Mouse (Mus musculus): ENCODE measurements around the gene Cdca8. TPM values are rescaled to one million over a fixed set of nuclear protein-coding genes. Genes with fewer than 3 reads are reported as not detected.
A peak's percentile ranks its signal among the peaks of the same experiment; 100 is the strongest.
"Not testable (repeated sequence)": the region's sequence is repeated elsewhere in the genome, so short reads cannot be mapped to it uniquely, and the experiment has no call there.

Gene Cdca8
- 121 and 125 TPM in 2 replicates for polyA plus RNA-seq (2014; fragmentation: Nextera tagmentation; extraction: Ambion mirVana)

DNA sequence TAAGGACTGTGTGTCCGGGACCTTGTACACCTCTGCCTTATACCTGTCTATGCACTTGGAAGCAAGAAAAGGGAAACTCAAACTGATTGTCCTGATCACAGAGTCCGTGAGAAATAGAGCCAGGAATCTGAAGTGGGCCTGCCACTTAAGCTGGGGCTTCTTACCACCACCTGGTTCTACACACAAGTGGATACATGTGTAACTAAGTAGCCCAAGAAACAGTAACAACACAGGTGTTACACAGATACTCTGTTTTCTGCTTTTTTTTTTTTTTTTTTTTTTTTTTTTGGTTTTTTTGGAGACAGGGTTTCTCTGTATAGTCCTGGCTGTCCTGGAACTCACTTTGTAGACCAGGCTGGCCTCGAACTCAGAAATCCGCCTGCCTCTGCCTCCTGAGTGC is at the start of gene Cdca8:
TSS of gene Cdca8 (minus strand) at position 101 of the 400 bp plus-strand sequence.
- not testable (repeated sequence) for H3K4me3 ChIP-seq (ENCODE audit: low read depth, low read length)
- H3K36me3 ChIP-seq (ENCODE audit: control insufficient read depth, insufficient read depth, low read length) = peaks cover 25% of the 10 kb centered on the region

DNA sequence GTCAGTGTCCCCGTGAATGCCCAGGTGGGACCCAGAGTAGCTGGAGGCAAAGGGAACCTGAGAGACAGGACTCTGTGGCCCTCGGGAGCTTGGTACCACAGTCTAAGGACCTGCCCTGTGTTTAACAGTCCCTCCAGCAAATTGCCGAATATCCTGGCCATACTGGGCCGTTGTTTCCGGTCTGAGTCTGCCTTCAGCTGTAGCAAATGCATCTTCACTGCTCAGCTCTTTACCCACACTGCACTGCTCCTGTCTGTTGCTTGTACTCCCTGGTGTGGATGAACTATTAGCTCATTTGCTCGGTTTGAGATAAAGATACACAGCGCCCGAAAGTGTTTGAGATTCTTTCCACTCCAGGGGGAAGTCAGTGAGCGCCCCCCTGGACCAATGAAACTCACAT is 49.3 kb upstream of the Cdca8 start:
- Histone ChIP-seq H3K9ac (replicated peaks; ENCODE audit: low read depth, low read length) (no peak overlapping the region), H3K4me1 (ENCODE audit: control insufficient read depth, insufficient read depth, low read length) (peaks cover 22% of the 10 kb centered on the region), H3K4me2 (replicated peaks; ENCODE audit: low read depth, low read length) (no peak overlapping the region), H3K9me3 (ENCODE audit: control insufficient read depth, low read depth, low read length) (no peaks in the 10 kb centered on the region), H3K27me3 (ENCODE audit: control insufficient read depth, insufficient read depth, low read length) (peaks cover 35% of the 10 kb centered on the region), H3K4me3 (ENCODE audit: low read depth, low read length) (no peak overlapping the region), H3K36me3 (ENCODE audit: control insufficient read depth, insufficient read depth, low read length) (no peaks in the 10 kb centered on the region), H3K27ac (ENCODE audit: low read length) (peak overlapping the region; percentile 15; the same call in 1 of the 2 replicates)
- 9% methylated on average over 9 of the region's 9 CpGs for WGBS
- no peak for ATAC-seq (ENCODE audit: insufficient number of reproducible peaks, insufficient read depth, low FRiP score, low read depth)

More for the DNA sequence above, at the start of gene Cdca8:
- not testable (repeated sequence) for ATAC-seq (ENCODE audit: insufficient number of reproducible peaks, insufficient read depth, low FRiP score, low read depth); H3K9me3 ChIP-seq (ENCODE audit: control insufficient read depth, low read depth, low read length); H3K9ac ChIP-seq (replicated peaks; ENCODE audit: low read depth, low read length); H3K4me2 ChIP-seq (replicated peaks; ENCODE audit: low read depth, low read length); H3K27me3 ChIP-seq (ENCODE audit: control insufficient read depth, insufficient read depth, low read length); H3K27ac ChIP-seq (ENCODE audit: low read length)
- 93% methylated on average over 4 of the region's 4 CpGs for WGBS
- H3K4me1 ChIP-seq (ENCODE audit: control insufficient read depth, insufficient read depth, low read length) = peaks cover 14% of the 10 kb centered on the region

DNA sequence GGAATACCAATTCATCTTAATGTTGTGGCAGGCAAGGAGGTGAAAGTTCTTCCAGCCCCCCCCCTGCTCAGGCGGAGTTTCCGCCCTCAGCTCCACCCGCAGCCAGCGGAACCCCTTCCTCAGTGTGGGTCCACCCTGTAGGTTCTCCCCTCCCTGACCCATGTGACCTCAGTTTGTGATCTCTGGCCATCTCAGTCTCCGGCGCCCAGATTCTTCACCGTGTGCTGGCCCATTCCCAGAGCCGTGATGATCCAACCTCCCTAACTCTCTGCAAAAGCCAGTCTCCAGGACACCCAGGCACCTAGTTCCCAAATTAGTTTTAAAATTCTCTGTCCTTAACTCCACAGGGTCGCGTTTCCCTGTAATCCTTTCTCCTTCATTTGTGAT is 48.6 kb upstream of the Cdca8 start:
- Histone ChIP-seq H3K4me2 (replicated peaks; ENCODE audit: low read depth, low read length) (peak overlapping the region; percentile 69; the same call in 1 of the 2 replicates), H3K9me3 (ENCODE audit: control insufficient read depth, low read depth, low read length) (no peaks in the 10 kb centered on the region), H3K9ac (replicated peaks; ENCODE audit: low read depth, low read length) (no peak overlapping the region), H3K36me3 (ENCODE audit: control insufficient read depth, insufficient read depth, low read length) (no peaks in the 10 kb centered on the region), H3K4me1 (ENCODE audit: control insufficient read depth, insufficient read depth, low read length) (peaks cover 22% of the 10 kb centered on the region), H3K27ac (ENCODE audit: low read length) (no peak overlapping the region), H3K4me3 (ENCODE audit: low read depth, low read length) (0 out of 2 replicates have a peak overlapping the region, but pooled peaks have one; percentile 42), H3K27me3 (ENCODE audit: control insufficient read depth, insufficient read depth, low read length) (peaks cover 35% of the 10 kb centered on the region)
- WGBS = 6% methylated on average over 10 of the region's 10 CpGs
- ATAC-seq (ENCODE audit: insufficient number of reproducible peaks, insufficient read depth, low FRiP score, low read depth) = no peak

DNA sequence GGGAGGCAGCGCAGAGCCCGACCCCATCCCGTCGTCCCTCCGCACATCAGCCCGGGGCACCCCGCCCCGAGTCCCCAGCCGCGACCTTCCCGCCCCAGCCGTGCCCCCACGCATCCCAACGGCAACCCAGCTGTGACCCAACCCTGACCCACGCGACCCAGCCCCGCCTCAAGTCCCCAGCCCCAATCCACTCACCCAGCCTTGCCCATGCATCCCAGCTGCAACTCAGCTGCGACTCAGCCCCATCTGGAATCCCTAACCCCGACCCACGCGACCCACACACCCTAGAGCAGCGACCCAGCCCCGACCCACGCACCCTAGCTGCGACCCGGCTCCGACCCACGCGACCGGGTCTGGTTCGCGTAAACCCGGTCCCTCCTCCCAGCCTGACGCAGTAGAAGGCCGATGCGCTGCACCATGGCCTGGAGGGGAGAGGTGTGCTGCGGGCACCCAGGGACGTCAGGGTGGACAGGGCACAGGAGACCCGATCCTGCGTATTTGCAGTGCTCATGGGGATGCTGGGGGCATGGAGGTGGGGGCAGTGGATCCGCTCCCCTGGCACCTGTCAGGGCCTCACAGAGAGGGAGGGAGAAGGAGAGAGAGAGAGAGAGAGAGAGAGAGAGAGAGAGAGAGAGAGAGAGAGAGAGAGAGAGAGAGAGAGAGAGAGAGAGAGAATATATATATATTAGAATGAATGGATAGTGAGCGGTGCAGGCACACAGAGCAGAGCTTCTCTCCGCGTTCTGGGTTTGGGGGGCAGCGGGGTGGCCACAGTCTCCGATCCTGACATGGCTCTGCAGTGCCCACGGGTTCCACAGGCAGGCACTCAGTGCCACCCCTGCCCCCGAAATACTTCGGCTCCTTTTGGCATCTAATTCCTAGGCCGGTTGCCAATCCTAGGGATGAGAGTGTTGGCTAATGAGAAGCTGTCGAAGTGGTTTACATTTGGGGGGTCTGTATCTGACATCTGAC is 47.9 kb upstream of the Cdca8 start:
- WGBS = 3% methylated on average over 45 of the region's 51 CpGs
- peak overlapping the region; percentile 42 for H3K4me3 ChIP-seq (ENCODE audit: low read depth, low read length)
- no peaks in the 10 kb centered on the region for H3K9me3 ChIP-seq (ENCODE audit: control insufficient read depth, low read depth, low read length)
- H3K9ac ChIP-seq (replicated peaks; ENCODE audit: low read depth, low read length) = 0 out of 2 replicates have a peak overlapping the region, but pooled peaks have one; percentile 28
- peaks cover 35% of the 10 kb centered on the region for H3K27me3 ChIP-seq (ENCODE audit: control insufficient read depth, insufficient read depth, low read length)
- ATAC-seq (ENCODE audit: insufficient number of reproducible peaks, insufficient read depth, low FRiP score, low read depth) = no peak
- no peak overlapping the region for H3K27ac ChIP-seq (ENCODE audit: low read length)
- H3K4me2 ChIP-seq (replicated peaks; ENCODE audit: low read depth, low read length) = peak overlapping the region; percentile 69
- H3K36me3 ChIP-seq (ENCODE audit: control insufficient read depth, insufficient read depth, low read length) = no peaks in the 10 kb centered on the region
- peaks cover 22% of the 10 kb centered on the region for H3K4me1 ChIP-seq (ENCODE audit: control insufficient read depth, insufficient read depth, low read length)

DNA sequence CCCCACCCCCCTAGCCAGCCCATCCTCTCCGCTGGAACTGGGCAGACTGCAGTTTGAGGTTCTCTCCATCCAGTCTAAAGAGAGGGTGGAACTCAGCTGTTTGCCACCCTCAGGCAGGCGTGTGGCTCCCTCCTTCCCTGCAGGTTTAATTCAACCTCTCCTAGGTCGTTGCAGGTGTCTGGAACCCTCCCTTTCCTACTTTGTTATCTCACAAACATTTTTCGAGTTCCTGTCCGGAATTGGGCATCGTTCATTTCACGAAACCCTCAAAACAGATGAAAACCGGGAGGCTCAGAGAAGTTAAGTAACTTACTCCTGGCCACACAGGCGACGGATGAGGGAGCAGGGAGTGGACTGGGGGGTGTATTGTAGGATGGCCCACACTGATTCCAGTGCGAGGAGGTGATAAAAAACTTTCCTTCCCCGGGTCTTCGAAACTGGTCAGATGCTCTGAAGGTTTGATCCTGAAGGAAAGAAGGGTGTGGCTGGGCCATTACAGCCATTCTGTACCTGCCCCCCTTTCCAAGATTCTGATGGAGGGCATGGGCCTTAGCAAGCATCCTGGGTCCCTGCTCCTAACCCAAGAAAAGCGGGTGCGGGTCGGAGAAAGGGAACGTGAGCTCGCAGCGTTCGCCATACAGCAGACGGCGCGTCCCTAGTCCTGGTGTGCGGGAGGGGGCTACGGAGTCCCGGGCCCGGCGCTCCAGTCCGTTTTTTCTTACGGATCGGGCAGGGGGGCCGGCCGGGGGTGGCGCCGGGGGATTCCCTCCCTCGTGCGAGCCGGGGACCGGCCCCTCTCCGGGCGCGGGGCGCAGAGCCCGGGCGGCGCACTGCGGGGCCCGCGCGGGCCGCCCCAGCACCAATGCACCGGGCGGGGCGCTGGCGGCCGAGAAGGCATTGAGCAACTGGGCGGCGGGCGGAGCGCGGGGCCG is 46.8 kb upstream of the Cdca8 start, which contains the start of gene Rspo1:
TSS of gene Rspo1 (plus strand) at position 760 of the 932 bp plus-strand sequence.
- Histone ChIP-seq H3K9me3 (ENCODE audit: control insufficient read depth, low read depth, low read length) (no peaks in the 10 kb centered on the region), H3K36me3 (ENCODE audit: control insufficient read depth, insufficient read depth, low read length) (no peaks in the 10 kb centered on the region), H3K27ac (ENCODE audit: low read length) (no peak within 1 kb of the TSS), H3K4me1 (ENCODE audit: control insufficient read depth, insufficient read depth, low read length) (peaks cover 22% of the 10 kb centered on the region), H3K27me3 (ENCODE audit: control insufficient read depth, insufficient read depth, low read length) (peaks cover 30% of the 10 kb centered on the region), H3K9ac (replicated peaks; ENCODE audit: low read depth, low read length) (0 out of 2 replicates have a peak within 1 kb of the TSS, but pooled peaks have one; percentile 28), H3K4me2 (replicated peaks; ENCODE audit: low read depth, low read length) (peak within 1 kb of the TSS; percentile 69), H3K4me3 (ENCODE audit: low read depth, low read length) (peak within 1 kb of the TSS; percentile 42)
- 2% methylated on average over 45 of the region's 62 CpGs for WGBS
- ATAC-seq (ENCODE audit: insufficient number of reproducible peaks, insufficient read depth, low FRiP score, low read depth) = peak; percentile 42; the same call in 1 of the 2 replicates

DNA sequence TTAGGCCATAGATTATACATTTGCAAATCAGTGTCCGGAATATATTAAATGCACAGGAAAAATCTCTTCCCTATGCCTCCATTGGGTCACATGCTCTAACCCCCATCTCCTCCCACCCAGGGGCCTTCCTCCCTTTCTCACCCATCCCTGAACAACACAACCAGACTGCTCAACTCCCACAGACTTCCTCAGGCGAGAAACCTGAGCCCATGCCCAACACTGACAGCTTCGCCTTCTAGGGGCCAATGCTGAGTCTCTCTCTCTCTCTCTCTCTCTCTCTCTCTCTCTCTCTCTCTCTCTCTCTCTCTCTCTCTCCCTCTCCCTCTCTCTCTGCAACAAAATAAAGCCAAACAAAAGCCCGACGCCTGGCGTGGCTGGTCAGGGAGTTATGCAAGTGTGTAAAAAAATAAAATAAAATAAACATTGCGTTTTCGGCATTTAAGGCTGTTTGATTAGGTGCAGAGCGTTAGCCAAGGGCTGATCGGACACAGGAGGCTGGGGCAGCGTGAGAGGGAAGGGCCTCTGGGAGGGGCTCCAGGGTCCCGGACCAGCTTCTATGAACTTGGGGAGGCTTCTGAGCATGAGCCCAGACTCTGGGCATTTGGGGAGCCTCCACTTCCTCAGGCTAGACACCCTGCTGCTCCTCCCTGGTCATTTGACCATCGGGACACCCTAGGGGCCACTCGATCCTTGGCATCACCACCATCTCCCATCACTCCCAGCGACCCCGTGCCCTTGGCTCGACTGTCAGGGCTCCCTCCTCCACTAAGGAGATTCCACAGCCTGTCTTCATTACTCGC is 46.0 kb upstream of the Cdca8 start:
- peak overlapping the region; percentile 69 for H3K4me2 ChIP-seq (replicated peaks; ENCODE audit: low read depth, low read length)
- no peak for ATAC-seq (ENCODE audit: insufficient number of reproducible peaks, insufficient read depth, low FRiP score, low read depth)
- WGBS = 8% methylated on average over 18 of the region's 18 CpGs
- no peak overlapping the region for H3K9ac ChIP-seq (replicated peaks; ENCODE audit: low read depth, low read length)
- H3K9me3 ChIP-seq (ENCODE audit: control insufficient read depth, low read depth, low read length) = no peaks in the 10 kb centered on the region
- H3K4me3 ChIP-seq (ENCODE audit: low read depth, low read length) = no peak overlapping the region
- peaks cover 19% of the 10 kb centered on the region for H3K4me1 ChIP-seq (ENCODE audit: control insufficient read depth, insufficient read depth, low read length)
- H3K27ac ChIP-seq (ENCODE audit: low read length) = no peak overlapping the region
- H3K36me3 ChIP-seq (ENCODE audit: control insufficient read depth, insufficient read depth, low read length) = no peaks in the 10 kb centered on the region
- peaks cover 29% of the 10 kb centered on the region for H3K27me3 ChIP-seq (ENCODE audit: control insufficient read depth, insufficient read depth, low read length)

DNA sequence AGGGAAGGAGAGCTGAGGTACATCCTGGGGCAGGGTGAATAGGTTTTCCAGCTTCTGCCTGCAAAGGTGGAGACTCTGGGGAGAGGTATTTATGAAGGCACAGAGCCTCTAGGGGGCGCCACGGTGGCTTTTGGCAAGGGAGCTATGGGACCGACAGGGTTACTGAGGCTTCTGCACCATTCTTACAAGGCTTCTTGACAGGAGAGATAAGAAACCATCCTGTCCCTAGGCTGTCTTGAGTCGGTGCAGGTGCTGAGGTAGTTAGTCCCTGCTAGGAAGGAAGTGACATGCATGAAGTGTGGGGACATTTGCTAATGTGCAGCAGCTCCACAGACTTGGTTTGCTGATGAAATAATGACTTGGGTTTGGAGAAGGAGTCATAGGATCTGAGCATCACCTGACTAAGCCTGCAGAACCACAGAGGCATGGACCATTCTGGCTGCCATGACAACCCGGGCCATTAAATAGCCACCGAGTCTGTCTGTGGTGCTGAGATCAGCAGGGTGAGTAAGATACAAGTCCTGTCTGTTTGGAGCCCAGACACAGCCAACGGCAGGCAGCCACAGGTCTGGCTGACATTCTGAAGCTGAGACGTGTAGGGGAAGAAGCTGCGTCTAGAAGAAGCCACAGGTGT is 44.9 kb upstream of the Cdca8 start:
- peaks cover 29% of the 10 kb centered on the region for H3K27me3 ChIP-seq (ENCODE audit: control insufficient read depth, insufficient read depth, low read length)
- H3K36me3 ChIP-seq (ENCODE audit: control insufficient read depth, insufficient read depth, low read length) = no peaks in the 10 kb centered on the region
- WGBS = 21% methylated on average over 9 of the region's 9 CpGs
- H3K4me1 ChIP-seq (ENCODE audit: control insufficient read depth, insufficient read depth, low read length) = peaks cover 9% of the 10 kb centered on the region; the same call in 1 of the 2 replicates
- no peak overlapping the region for H3K4me3 ChIP-seq (ENCODE audit: low read depth, low read length)
- H3K9me3 ChIP-seq (ENCODE audit: control insufficient read depth, low read depth, low read length) = no peaks in the 10 kb centered on the region
- no peak overlapping the region for H3K4me2 ChIP-seq (replicated peaks; ENCODE audit: low read depth, low read length)
- ATAC-seq (ENCODE audit: insufficient number of reproducible peaks, insufficient read depth, low FRiP score, low read depth) = no peak
- no peak overlapping the region for H3K27ac ChIP-seq (ENCODE audit: low read length)
- no peak overlapping the region for H3K9ac ChIP-seq (replicated peaks; ENCODE audit: low read depth, low read length)

Data from stomach, embryonic 14.5 days (tissue).